Mouse (Mus musculus) brain, embryonic 14.5 days (tissue): Measurements from ENCODE around the gene Eml3. TPM values are rescaled to one million over a fixed set of nuclear protein-coding genes. Genes with fewer than 3 reads are reported as not detected.

Experiments
- DNase-seq: peaks from one replicate; pipeline ENCODE4 v3.0.0-alpha.2; 2011; ENCODE audit warnings: low read depth
- CTCF ChIP-seq: fragments of 200-500 bp; IDR thresholded peaks from 2 replicates; pipeline ENCODE4 v1.5.1; 2012; ENCODE audit warnings: inconsistent platforms, mild to moderate bottlenecking, moderate library complexity, borderline replicate concordance; ENCODE audit not compliant: insufficient read depth, insufficient read length; ENCODE audit errors: extremely low read depth
- POLR2A ChIP-seq: fragments of 200-500 bp; IDR thresholded peaks from 2 replicates; pipeline ENCODE4 v1.6.1; 2012; ENCODE audit warnings: mild to moderate bottlenecking, inconsistent platforms, borderline replicate concordance; ENCODE audit not compliant: poor library complexity, insufficient read depth, insufficient read length, severe bottlenecking; ENCODE audit errors: extremely low read depth
- polyA plus RNA-seq: library from polyadenylated mRNA; depleted of rRNA; stranded (reverse); fragments of >200 nt; gene quantifications from 2 replicates; pipeline ENCODE4 v1.2.3, GENCODE M21; 2012

Eml3 gene
- polyA plus RNA-seq, 1 experiment: 14.7 TPM

- peak; percentile 21 for DNase-seq
- no peak for TF ChIP-seq POLR2A
- TF ChIP-seq CTCF: no peak
Observed at GRCm38 (mm10) chr19:8944062-8944461, 14.7 kb downstream of the Eml3 start.

DNA sequence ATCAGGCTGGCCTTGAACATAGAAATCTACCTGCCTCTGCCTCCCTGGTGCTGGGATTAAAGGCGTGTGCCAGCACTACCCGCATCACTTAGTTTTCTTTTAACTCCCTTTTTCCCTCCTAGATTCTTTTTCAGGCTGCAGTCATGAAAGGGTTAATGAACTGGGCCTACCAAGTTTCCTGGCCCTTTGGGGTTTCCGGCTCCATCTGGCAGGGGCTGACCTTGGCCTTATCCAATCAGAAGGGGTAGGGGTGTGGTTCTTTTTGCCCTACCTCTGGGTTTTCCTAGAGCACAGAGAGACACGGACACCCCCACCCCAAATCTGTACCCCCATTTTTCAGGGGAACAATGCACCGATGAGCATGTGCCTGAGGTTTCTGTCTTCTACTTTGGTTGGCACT, 15.4 kb downstream of the Eml3 start:
- TF ChIP-seq CTCF: no peak
- no peak for TF ChIP-seq POLR2A
- peak; percentile 81 for DNase-seq

DNA sequence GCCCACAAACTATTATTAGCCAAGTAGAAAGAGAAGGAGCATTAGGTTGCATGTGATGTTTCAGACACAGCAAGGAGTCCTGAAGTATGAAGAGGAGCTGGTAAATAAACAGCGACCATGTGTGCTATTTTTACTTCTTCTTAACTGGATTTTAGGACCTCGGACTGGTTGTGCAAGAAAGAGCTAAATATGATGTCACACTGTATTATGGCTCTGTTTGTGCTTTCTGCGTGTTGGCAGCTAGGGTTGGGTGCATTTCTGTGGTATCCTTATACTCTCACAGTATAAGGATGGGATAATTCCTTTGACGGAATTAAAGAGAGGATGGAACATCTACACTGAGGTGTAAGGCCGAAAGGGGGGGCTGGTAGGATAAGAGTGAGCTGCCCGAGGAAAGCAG, 15.9 kb downstream of the Eml3 start:
- no peak for DNase-seq
- TF ChIP-seq POLR2A: no peak
- TF ChIP-seq CTCF: no peak

GRCm38 (mm10) chr19:8946929-8947328, 17.6 kb downstream of the Eml3 start:
- TF ChIP-seq POLR2A (no peak), CTCF (no peak)

GRCm38 (mm10) chr19:8950190-8950589, 20.8 kb downstream of the Eml3 start:
- DNase-seq: no peak
- TF ChIP-seq POLR2A: no peak
- TF ChIP-seq CTCF: no peak

More at GRCm38 (mm10) chr19:8946929-8947328, 17.6 kb downstream of the Eml3 start:
- DNase-seq: no peak

- no peak for TF ChIP-seq POLR2A
- TF ChIP-seq CTCF: no peak
Observed at GRCm38 (mm10) chr19:8952241-8952640, 22.9 kb downstream of the Eml3 start.

GRCm38 (mm10) chr19:8953135-8954039, 24.0 kb downstream of the Eml3 start, which contains the start of gene Tut1:
Gene Tut1, plus strand, starts transcription at chr19:8953847.
- TF ChIP-seq POLR2A: no peak
- TF ChIP-seq CTCF: no peak
- peak; percentile 100 for DNase-seq

More at GRCm38 (mm10) chr19:8952241-8952640, 22.9 kb downstream of the Eml3 start:
- peak; percentile 85 for DNase-seq

DNA sequence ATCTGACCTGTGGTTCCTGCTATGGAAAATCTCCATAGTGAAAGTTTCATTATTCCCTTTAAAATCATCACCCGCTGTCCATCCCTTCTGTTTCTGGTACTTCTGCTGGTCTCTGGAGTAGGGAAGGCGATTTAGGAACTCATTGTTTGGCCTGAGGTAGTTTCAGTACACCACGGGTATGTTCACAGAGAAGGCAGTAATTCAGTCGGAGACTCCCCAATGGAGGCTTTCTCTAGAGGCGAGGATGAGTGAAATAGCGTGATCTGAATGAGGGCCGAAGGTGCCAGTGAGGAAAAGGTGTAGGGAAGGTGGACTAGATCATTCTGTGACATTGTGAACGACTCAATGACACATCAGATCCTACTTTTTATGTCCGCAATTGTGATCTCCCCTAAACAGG, 24.8 kb downstream of the Eml3 start:
- DNase-seq: peak; percentile 7
- no peak for TF ChIP-seq POLR2A
- no peak for TF ChIP-seq CTCF

GRCm38 (mm10) chr19:8962256-8962655, 32.9 kb downstream of the Eml3 start:
- TF ChIP-seq POLR2A (no peak), CTCF (no peak)
- DNase-seq: no peak

DNA sequence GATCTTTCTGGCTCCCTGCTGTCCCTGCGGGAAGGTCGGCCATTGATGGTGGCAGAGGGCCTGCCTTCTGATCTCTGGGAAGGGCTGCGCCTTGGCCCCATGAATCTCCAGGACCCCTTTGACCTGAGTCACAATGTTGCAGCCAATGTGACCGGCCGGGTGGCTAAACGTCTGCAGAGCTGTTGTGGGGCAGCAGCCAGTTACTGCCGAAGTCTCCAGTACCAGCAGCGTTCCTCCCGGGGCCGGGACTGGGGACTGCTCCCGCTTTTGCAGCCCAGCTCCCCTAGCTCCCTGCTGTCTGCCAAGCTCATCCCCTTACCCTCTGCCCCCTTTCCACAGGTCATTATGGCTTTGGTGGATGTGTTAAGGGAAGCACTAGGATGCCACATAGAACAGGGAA, 35.7 kb downstream of the Eml3 start:
- TF ChIP-seq POLR2A: no peak
- no peak for TF ChIP-seq CTCF
- no peak for DNase-seq

GRCm38 (mm10) chr19:8965771-8966170, 36.4 kb downstream of the Eml3 start:
- no peak for DNase-seq
- no peak for TF ChIP-seq POLR2A
- no peak for TF ChIP-seq CTCF

DNA sequence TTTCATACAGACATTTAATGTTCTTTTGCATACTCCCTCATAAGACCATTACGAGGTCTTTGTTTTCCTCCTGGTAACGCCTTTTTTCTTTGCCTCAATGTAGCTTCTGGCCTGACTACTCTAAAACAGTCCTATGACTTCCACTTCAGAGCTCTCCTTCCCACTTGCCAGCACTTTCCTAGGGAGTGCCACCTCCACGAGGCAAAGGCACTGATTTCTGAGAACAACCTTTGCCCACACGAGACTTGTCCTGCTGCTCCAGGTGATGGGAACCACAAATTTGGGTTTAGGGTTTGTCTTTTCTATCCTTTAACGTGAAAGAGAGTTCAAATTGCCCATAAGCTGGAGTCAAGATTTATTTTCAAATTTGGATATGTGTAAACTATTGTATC, 36.8 kb downstream of the Eml3 start:
- DNase-seq: no peak
- TF ChIP-seq CTCF (no peak), POLR2A (no peak)
